Mouse (Mus musculus) C2C12 (cell line): ENCODE data around the gene Runx1. TPM values are rescaled to one million over a fixed set of nuclear protein-coding genes. Genes with fewer than 3 reads are reported as not detected.

Experiments used
- H3K27me3 ChIP-seq: one replicate; pipeline ENCODE4 v1.6.1; 2011; ENCODE audit not compliant: control insufficient read depth, insufficient read depth, insufficient read length
- H3K36me3 ChIP-seq: one replicate; pipeline ENCODE4 v1.6.1; 2011; ENCODE audit not compliant: control insufficient read depth, insufficient read depth
- H3K4me3 ChIP-seq: one replicate; pipeline ENCODE4 v1.5.1; 2011; ENCODE audit warnings: mild to moderate bottlenecking, control low read depth; ENCODE audit not compliant: poor library complexity, insufficient read depth, severe bottlenecking
- H3K79me2 ChIP-seq: one replicate; pipeline ENCODE4 v1.6.1; 2011; ENCODE audit not compliant: control insufficient read depth, insufficient read depth
- H3K79me3 ChIP-seq: one replicate; pipeline ENCODE4 v1.6.1; 2011; ENCODE audit warnings: low read depth, control low read depth
- H3ac ChIP-seq: one replicate; pipeline ENCODE3; 2011; ENCODE audit warnings: low read depth; ENCODE audit not compliant: control insufficient read depth, insufficient read length
- CEBPB ChIP-seq: IDR thresholded peaks from one replicate; pipeline ENCODE4 v1.6.1; 2011; ENCODE audit warnings: low read depth, mild to moderate bottlenecking, control low read depth, moderate library complexity
- CTCF ChIP-seq: IDR thresholded peaks from one replicate; pipeline ENCODE4 v1.5.1; 2011; ENCODE audit not compliant: control insufficient read depth, insufficient read depth, insufficient read length
- FOSL1 ChIP-seq: IDR thresholded peaks from one replicate; pipeline ENCODE4 v1.8.0; 2011; ENCODE audit warnings: mild to moderate bottlenecking, low read length; ENCODE audit not compliant: poor library complexity, insufficient read depth, severe bottlenecking
- MAX ChIP-seq: IDR thresholded peaks from one replicate; pipeline ENCODE4 v1.6.1; 2011; ENCODE audit warnings: mild to moderate bottlenecking, control low read depth
- MYOD1 ChIP-seq: IDR thresholded peaks from one replicate; pipeline ENCODE4 v1.6.1; 2011; ENCODE audit warnings: low read depth; ENCODE audit not compliant: control insufficient read depth, insufficient read length
- MYOG ChIP-seq: IDR thresholded peaks from one replicate; pipeline ENCODE4 v1.6.1; 2011; ENCODE audit not compliant: control insufficient read depth, insufficient read length; ENCODE audit errors: extremely low read depth
- USF1 ChIP-seq: IDR thresholded peaks from one replicate; pipeline ENCODE4 v1.6.1; 2011; ENCODE audit warnings: low read depth, mild to moderate bottlenecking, control low read depth, moderate library complexity
- polyA plus RNA-seq: library from polyadenylated mRNA; unstranded; fragments of >200 nt; fragmentation: generic; extraction: Trizol; gene quantifications from one replicate; pipeline ENCODE4 v1.2.1, GENCODE M21; 2012; ENCODE audit warnings: missing spikeins

The Runx1 gene
- polyA plus RNA-seq, 1 experiment: 28.8 TPM

DNA sequence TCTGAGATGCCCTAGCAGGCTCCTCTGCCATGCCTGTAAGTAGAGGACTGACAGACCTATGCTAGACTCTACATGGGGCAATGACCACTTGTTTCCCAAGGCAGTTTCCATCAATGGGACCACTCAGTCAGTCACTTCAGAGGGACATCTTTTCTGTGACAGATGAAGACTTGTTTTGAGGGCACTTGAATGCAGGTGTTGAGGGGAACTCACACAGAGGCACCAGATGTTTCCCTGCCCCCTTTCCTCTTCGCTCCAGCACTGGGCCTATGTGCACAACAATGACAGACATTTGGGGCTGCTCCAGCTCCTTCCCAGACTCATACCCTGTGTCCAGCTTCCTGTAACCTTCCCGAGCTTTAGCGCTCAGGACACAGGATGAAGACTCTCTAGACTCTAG lies 65.9 kb downstream of the Runx1 start:
- no peak overlapping the region for H3ac ChIP-seq
- TF ChIP-seq CEBPB: no peak
- TF ChIP-seq MYOG: no peak
- TF ChIP-seq USF1: no peak
- TF ChIP-seq FOSL1: no peak
- no peak for TF ChIP-seq MAX
- no peak for TF ChIP-seq MYOD1
- no peak for TF ChIP-seq CTCF
- no peaks in the 10 kb centered on the region for H3K27me3 ChIP-seq
- H3K36me3 ChIP-seq: peaks cover 2% of the 10 kb centered on the region
- H3K79me3 ChIP-seq: peaks cover 4% of the 10 kb centered on the region
- H3K79me2 ChIP-seq: peaks cover 44% of the 10 kb centered on the region
- H3K4me3 ChIP-seq: no peak overlapping the region

DNA sequence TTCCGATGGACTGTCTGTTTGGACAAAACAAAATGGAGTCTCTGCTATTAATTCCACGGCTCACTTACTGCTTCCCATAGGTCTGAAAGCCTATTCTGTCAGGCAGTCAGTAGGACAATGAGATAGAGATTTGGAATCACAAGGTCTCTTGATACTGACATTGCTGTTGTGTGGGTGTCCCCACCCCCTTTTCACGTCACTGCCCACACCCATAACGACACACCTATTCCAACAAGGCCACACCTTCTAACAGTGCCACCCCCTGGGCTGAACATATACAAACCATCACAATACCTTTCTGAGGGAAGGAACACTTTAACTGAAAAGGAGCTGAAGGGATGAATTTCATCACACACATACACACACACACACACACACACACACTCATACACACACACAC lies 68.4 kb downstream of the Runx1 start:
- H3K79me3 ChIP-seq: peaks cover 8% of the 10 kb centered on the region
- H3K4me3 ChIP-seq: no peak overlapping the region
- H3K36me3 ChIP-seq: peaks cover 8% of the 10 kb centered on the region
- no peak for TF ChIP-seq MAX
- TF ChIP-seq USF1: no peak
- no peak for TF ChIP-seq CTCF
- no peak for TF ChIP-seq MYOD1
- TF ChIP-seq MYOG: no peak
- TF ChIP-seq FOSL1: no peak
- no peak for TF ChIP-seq CEBPB
- no peaks in the 10 kb centered on the region for H3K27me3 ChIP-seq
- no peak overlapping the region for H3ac ChIP-seq
- H3K79me2 ChIP-seq: peaks cover 39% of the 10 kb centered on the region

DNA sequence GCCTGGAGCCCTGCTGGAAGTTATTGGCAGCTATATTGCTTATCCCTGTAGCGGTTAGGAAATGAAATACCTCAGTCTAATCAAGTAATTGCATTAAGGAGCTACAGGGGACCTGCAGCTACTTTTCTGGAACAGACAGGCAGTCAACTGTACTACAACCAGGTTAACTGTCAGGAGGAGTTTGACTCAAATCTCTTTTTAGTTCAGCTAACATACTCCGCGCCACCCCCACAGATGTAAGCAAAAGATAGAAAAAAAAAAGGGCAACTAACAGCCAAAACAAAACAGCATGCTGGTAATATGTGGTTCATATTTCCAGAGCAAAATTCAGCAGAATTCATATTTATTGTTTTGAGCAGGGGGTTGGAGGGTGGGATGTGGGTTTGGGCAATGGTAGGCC lies 72.0 kb downstream of the Runx1 start:
- Histone ChIP-seq H3K79me2 (peaks cover 56% of the 10 kb centered on the region), H3K79me3 (peaks cover 13% of the 10 kb centered on the region), H3ac (no peak overlapping the region), H3K27me3 (no peaks in the 10 kb centered on the region), H3K36me3 (peaks cover 14% of the 10 kb centered on the region), H3K4me3 (no peak overlapping the region)
- TF ChIP-seq CEBPB: no peak

- no peak overlapping the region for H3K4me3 ChIP-seq
- no peaks in the 10 kb centered on the region for H3K27me3 ChIP-seq
- peaks cover 13% of the 10 kb centered on the region for H3K79me3 ChIP-seq
- no peak overlapping the region for H3ac ChIP-seq
- peaks cover 14% of the 10 kb centered on the region for H3K36me3 ChIP-seq
- peaks cover 51% of the 10 kb centered on the region for H3K79me2 ChIP-seq
- TF ChIP-seq FOSL1 (no peak), CTCF (no peak), MYOD1 (no peak), CEBPB (no peak), MYOG (no peak), USF1 (no peak), MAX (no peak)
These were observed 72.8 kb downstream of the Runx1 start for GRCm38 (mm10) chr16:92753139-92753538.

- Histone ChIP-seq H3K4me3 (no peak overlapping the region), H3K36me3 (peaks cover 8% of the 10 kb centered on the region), H3K27me3 (no peaks in the 10 kb centered on the region), H3ac (no peak overlapping the region), H3K79me2 (peaks cover 44% of the 10 kb centered on the region), H3K79me3 (peaks cover 18% of the 10 kb centered on the region)
- TF ChIP-seq MYOD1 (no peak), CTCF (no peak), CEBPB (no peak), MAX (no peak), MYOG (no peak), USF1 (no peak), FOSL1 (no peak)
These were observed 77.7 kb downstream of the Runx1 start for GRCm38 (mm10) chr16:92748272-92748671.

GRCm38 (mm10) chr16:92747062-92747461 lies 78.9 kb downstream of the Runx1 start:
- TF ChIP-seq MAX: no peak
- no peak for TF ChIP-seq CEBPB
- no peak for TF ChIP-seq MYOD1
- TF ChIP-seq CTCF: no peak
- no peak for TF ChIP-seq USF1
- no peak for TF ChIP-seq FOSL1
- no peak for TF ChIP-seq MYOG
- H3K36me3 ChIP-seq: peaks cover 9% of the 10 kb centered on the region
- H3K27me3 ChIP-seq: no peaks in the 10 kb centered on the region
- H3K79me2 ChIP-seq: peaks cover 44% of the 10 kb centered on the region
- H3K4me3 ChIP-seq: no peak overlapping the region
- H3ac ChIP-seq: no peak overlapping the region
- H3K79me3 ChIP-seq: peaks cover 15% of the 10 kb centered on the region
